Mouse (Mus musculus) induced T-regulatory cell, adult 2 months (primary cell): ENCODE data around the gene Gpr75.

Source experiments
- DNase-seq: peaks from one replicate; pipeline ENCODE4 v3.0.0-alpha.2; 2012; ENCODE audit warnings: low read depth

Gpr75 gene

GRCm38 (mm10) chr11:30885171-30885871 lies at the start of gene Gpr75, which contains the start of gene Asb3:
Gene Gpr75, plus strand, starts transcription at chr11:30885358.
Gene Asb3, plus strand, starts transcription at chr11:30885416.
- DNase-seq, result no peak

- no peak for DNase-seq
Measured at GRCm38 (mm10) chr11:30838793-30839192, 46.4 kb upstream of the Gpr75 start.

- DNase-seq, result no peak
Measured at GRCm38 (mm10) chr11:30844355-30844754, 40.8 kb upstream of the Gpr75 start.

GRCm38 (mm10) chr11:30872425-30872824 lies 12.7 kb upstream of the Gpr75 start:
- no peak for DNase-seq

- no peak for DNase-seq
Measured at GRCm38 (mm10) chr11:30888153-30888552, 3.0 kb downstream of the Gpr75 start.

GRCm38 (mm10) chr11:30896201-30896600 lies 11.0 kb downstream of the Gpr75 start:
- no peak for DNase-seq

GRCm38 (mm10) chr11:30899312-30899711 lies 14.2 kb downstream of the Gpr75 start:
- no peak for DNase-seq

- DNase-seq, result no peak
Measured at GRCm38 (mm10) chr11:30912311-30912710, 27.2 kb downstream of the Gpr75 start.

- no peak for DNase-seq
Measured at GRCm38 (mm10) chr11:30920641-30921040, 35.5 kb downstream of the Gpr75 start.

- DNase-seq, result no peak
Measured at GRCm38 (mm10) chr11:30923283-30923682, 38.1 kb downstream of the Gpr75 start.

GRCm38 (mm10) chr11:30928079-30928478 lies 42.9 kb downstream of the Gpr75 start:
- no peak for DNase-seq

GRCm38 (mm10) chr11:30928498-30928897 lies 43.3 kb downstream of the Gpr75 start:
- no peak for DNase-seq
